Mouse (Mus musculus) lung, adult 2 months (tissue): Measurements from ENCODE around the gene Efr3b.

Experiments used
- CTCF ChIP-seq: fragments of 200-500 bp; IDR thresholded peaks from 2 replicates; pipeline ENCODE4 v1.5.1; 2011; ENCODE audit warnings: mild to moderate bottlenecking, low read length, control low read depth; ENCODE audit not compliant: insufficient read depth
- POLR2A ChIP-seq: fragments of 200-500 bp; IDR thresholded peaks from 2 replicates; pipeline ENCODE4 v1.6.1; 2011; ENCODE audit warnings: low read depth, mild to moderate bottlenecking, control low read depth, low read length, borderline replicate concordance; ENCODE audit errors: extremely low read depth

GRCm38 (mm10) chr12:3918577-3918976, 120.1 kb downstream of the Efr3b start:
- TF ChIP-seq POLR2A (no peak), CTCF (no peak)
